Mouse (Mus musculus) layer of hippocampus, adult 2 months (tissue): ENCODE data around the gene Brdt. TPM values are rescaled to one million over a fixed set of nuclear protein-coding genes. Genes with fewer than 3 reads are reported as not detected.
A peak's percentile ranks its signal among the peaks of the same experiment; 100 is the strongest.
"Not testable (repeated sequence)": the region's sequence is repeated elsewhere in the genome, so short reads cannot be mapped to it uniquely, and the experiment has no call there.

Experiments used
- DNase-seq, 2 experiments: peaks; one replicate each; pipeline ENCODE4 v3.0.0; 2022; ENCODE audit warnings: low spot score in 2 of 2
- H3K27ac ChIP-seq: fragments of 200-600 bp; 2 replicates; pipeline ENCODE4 v1.8.1; 2022
- H3K4me3 ChIP-seq: fragments of 200-600 bp; 2 replicates; pipeline ENCODE4 v1.8.1; 2022; ENCODE audit warnings: mild to moderate bottlenecking
- CTCF ChIP-seq: fragments of 200-600 bp; conservative IDR thresholded peaks from 2 replicates; pipeline ENCODE4 v1.8.1; 2022; ENCODE audit warnings: antibody characterized with exemption, mild to moderate bottlenecking, moderate library complexity
- total RNA-seq, 2 experiments: library from RNA; stranded (reverse); gene quantifications; 2 replicates each; pipeline ENCODE4 v1.2.3; 2021

The Brdt gene
- total RNA-seq, 2 experiments from 2014 or later: 16.2 to 17.3 TPM

- H3K27ac ChIP-seq: peak overlapping the region; percentile 36; the same call in 1 of the 2 replicates
- no peak for TF ChIP-seq CTCF
- no peak overlapping the region for H3K4me3 ChIP-seq
- DNase-seq: no peak
These were observed 24.8 kb downstream of the Brdt start for GRCm38 (mm10) chr5:107355801-107356200.

- Histone ChIP-seq H3K4me3 (no peak overlapping the region), H3K27ac (no peak overlapping the region)
- no peak for DNase-seq
- no peak for TF ChIP-seq CTCF
These were observed 26.8 kb downstream of the Brdt start for GRCm38 (mm10) chr5:107357723-107358122.

GRCm38 (mm10) chr5:107359395-107360053 is 28.6 kb downstream of the Brdt start:
- peak; percentile 89 to 92 for DNase-seq
- Histone ChIP-seq H3K4me3 (peak overlapping the region; percentile 74), H3K27ac (peak overlapping the region; percentile 88)
- TF ChIP-seq CTCF: no peak

GRCm38 (mm10) chr5:107360054-107360730 is 29.2 kb downstream of the Brdt start:
- no peak for DNase-seq
- no peak for TF ChIP-seq CTCF
- Histone ChIP-seq H3K27ac (peak overlapping the region; percentile 88), H3K4me3 (peak overlapping the region; percentile 74)

GRCm38 (mm10) chr5:107370040-107370439 is 39.1 kb downstream of the Brdt start:
- DNase-seq: no peak
- Histone ChIP-seq H3K27ac (peak overlapping the region; percentile 32; the same call in 1 of the 2 replicates), H3K4me3 (no peak overlapping the region)
- TF ChIP-seq CTCF: no peak

GRCm38 (mm10) chr5:107371335-107371734 is 40.4 kb downstream of the Brdt start:
- H3K27ac ChIP-seq: no peak overlapping the region
- no peak overlapping the region for H3K4me3 ChIP-seq
- no peak for TF ChIP-seq CTCF
- no peak for DNase-seq

- Histone ChIP-seq H3K4me3 (no peak overlapping the region), H3K27ac (no peak overlapping the region)
- no peak for TF ChIP-seq CTCF
- DNase-seq: no peak
These were observed 42.3 kb downstream of the Brdt start for GRCm38 (mm10) chr5:107373256-107373655.

- not testable (repeated sequence) for DNase-seq, H3K4me3 ChIP-seq
- TF ChIP-seq CTCF: peak; percentile 36
- peak overlapping the region; percentile 66; the same call in 1 of the 2 replicates for H3K27ac ChIP-seq
These were observed 55.5 kb downstream of the Brdt start for GRCm38 (mm10) chr5:107386448-107386847.

- TF ChIP-seq CTCF: no peak
- Histone ChIP-seq H3K27ac (peak overlapping the region; percentile 66; the same call in 1 of the 2 replicates), H3K4me3 (no peak overlapping the region)
- DNase-seq: no peak
These were observed 56.8 kb downstream of the Brdt start for GRCm38 (mm10) chr5:107387788-107388187.

- no peak overlapping the region for H3K4me3 ChIP-seq
- no peak for TF ChIP-seq CTCF
- no peak overlapping the region for H3K27ac ChIP-seq
- DNase-seq: no peak
These were observed 58.4 kb downstream of the Brdt start for GRCm38 (mm10) chr5:107389373-107389772.

- DNase-seq: no peak
- H3K4me3 ChIP-seq: no peak overlapping the region
- TF ChIP-seq CTCF: no peak
- H3K27ac ChIP-seq: no peak overlapping the region
These were observed 63.5 kb downstream of the Brdt start for GRCm38 (mm10) chr5:107394437-107394836.

- DNase-seq: no peak
- TF ChIP-seq CTCF: no peak
- peak within 1 kb of the TSS; percentile 99 for H3K27ac ChIP-seq
- peak within 1 kb of the TSS; percentile 76 for H3K4me3 ChIP-seq
These were observed 71.5 kb downstream of the Brdt start, which contains the start of gene Ephx4 for GRCm38 (mm10) chr5:107402436-107402835. Gene Ephx4, plus strand, starts transcription at chr5:107402736.
